In genomic region chr12:76376649-76377048, GRCm38 (mm10) we compare ENCODE assay signal across 8 mouse cellular contexts. TPM values are rescaled to one million over a fixed set of nuclear protein-coding genes. Genes with fewer than 3 reads are reported as not detected.
DNase-seq lines count a peak whose midpoint lies in the region; ATAC-seq and TF ChIP-seq lines count a peak whose summit lies in the region.
"Had no signal": no experiment of that assay in that cellular context is flagged by ENCODE, and none has a peak within 500 bp of the region (broad histone marks: within the 10 kb centered on the region; RNA-seq: fewer than 3 reads in every experiment).

No protein-coding gene starts in this region.

- no peak for ATAC-seq in kidney, embryonic 14.5 days (ENCODE audit: low FRiP score, low TSS enrichment)
- peak; percentile 72 for ATAC-seq in activated CD4-positive, CD25-positive, alpha-beta regulatory T cell, adult 4 months
- ATAC-seq in liver, embryonic 12.5 days: peak; percentile 40

- no peaks in the 10 kb centered on the region for H3K27me3 ChIP-seq in kidney, embryonic 14.5 days (ENCODE audit: control insufficient read depth, insufficient read depth, low read length)
- no peaks in the 10 kb centered on the region for H3K27me3 ChIP-seq in E14TG2a.4 (ENCODE audit: insufficient read depth, low read length)
- no peaks in the 10 kb centered on the region for H3K27me3 ChIP-seq in liver, embryonic 12.5 days (replicated peaks)
- H3K27me3 ChIP-seq in splenic B cell, adult 2 months (ENCODE audit: control insufficient read depth, insufficient read depth, low read length, poor library complexity, severe bottlenecking): no peaks in the 10 kb centered on the region
- H3K27me3 ChIP-seq: midbrain, embryonic 12.5 days had no signal

- H3K4me1 ChIP-seq in kidney, embryonic 14.5 days (ENCODE audit: control insufficient read depth, insufficient read depth, low read length): peaks cover 21% of the 10 kb centered on the region
- peaks cover 95% of the 10 kb centered on the region for H3K4me1 ChIP-seq in E14TG2a.4 (replicated peaks; ENCODE audit: low read depth, low read length)
- peaks cover 89% of the 10 kb centered on the region for H3K4me1 ChIP-seq in liver, embryonic 12.5 days

- DNase-seq in kidney, adult 18-20 months: peak; percentile 23
- DNase-seq in splenic B cell, adult 2 months (ENCODE audit: low read depth, low spot score): peak; percentile 85
- DNase-seq in urinary bladder, postnatal 25 days (ENCODE audit: low spot score): no peak

- peak; percentile 62 for TF ChIP-seq CTCF in E14TG2a.4 (conservative IDR thresholded peaks at IDR 0.05; ENCODE audit: low read length)

- H3K36me3 ChIP-seq in kidney, embryonic 14.5 days (ENCODE audit: control insufficient read depth, insufficient read depth, low read length): no peaks in the 10 kb centered on the region
- H3K36me3 ChIP-seq in E14TG2a.4 (ENCODE audit: insufficient read depth, low read length): peaks cover 3% of the 10 kb centered on the region; the same call in 1 of the 2 replicates
- H3K36me3 ChIP-seq in liver, embryonic 12.5 days: peaks cover 22% of the 10 kb centered on the region
- no peaks in the 10 kb centered on the region for H3K36me3 ChIP-seq in splenic B cell, adult 2 months (ENCODE audit: control insufficient read depth, insufficient read depth, low read length, poor library complexity, severe bottlenecking)
- H3K36me3 ChIP-seq: midbrain, embryonic 12.5 days had no signal

- no peak overlapping the region for H3K4me3 ChIP-seq in kidney, embryonic 14.5 days (ENCODE audit: low read length)
- peak overlapping the region; percentile 18; the same call in 1 of the 2 replicates for H3K4me3 ChIP-seq in E14TG2a.4 (replicated peaks; ENCODE audit: low read length)
- H3K4me3 ChIP-seq in liver, embryonic 12.5 days: no peak overlapping the region
- H3K4me3 ChIP-seq: midbrain, embryonic 12.5 days had no signal

- no peak overlapping the region for H3K27ac ChIP-seq in kidney, embryonic 14.5 days (ENCODE audit: low read depth, low read length)
- H3K27ac ChIP-seq in liver, embryonic 12.5 days: peak overlapping the region; percentile 67
- H3K27ac ChIP-seq: midbrain, embryonic 12.5 days had no signal

- H3K4me2 ChIP-seq in kidney, embryonic 14.5 days (replicated peaks; ENCODE audit: low read depth, low read length): no peak overlapping the region
- peak overlapping the region; percentile 50 for H3K4me2 ChIP-seq in liver, embryonic 12.5 days
- H3K4me2 ChIP-seq: midbrain, embryonic 12.5 days had no signal

- 56% methylated on average over 7 of the region's 7 CpGs for WGBS in kidney, embryonic 14.5 days
- WGBS in liver, embryonic 12.5 days (ENCODE audit: insufficient replicate concordance): 22% methylated on average over 7 of the region's 7 CpGs

- H3K9me3 ChIP-seq in kidney, embryonic 14.5 days (ENCODE audit: control insufficient read depth, low read length): no peaks in the 10 kb centered on the region
- H3K9me3 ChIP-seq in E14TG2a.4 (ENCODE audit: low read length): no peaks in the 10 kb centered on the region
- no peaks in the 10 kb centered on the region for H3K9me3 ChIP-seq in liver, embryonic 12.5 days (replicated peaks)
- H3K9me3 ChIP-seq: midbrain, embryonic 12.5 days had no signal

- no peak overlapping the region for H3K9ac ChIP-seq in kidney, embryonic 14.5 days (ENCODE audit: low read depth, low read length)
- H3K9ac ChIP-seq in liver, embryonic 12.5 days: peak overlapping the region; percentile 36
- H3K9ac ChIP-seq: midbrain, embryonic 12.5 days had no signal

RNA-seq across cellular contexts. Expression of gene Zbtb1, which starts 6.6 kb away (rescaled TPM):
- polyA plus RNA-seq in kidney, embryonic 14.5 days (2014; fragmentation: Nextera tagmentation; extraction: Ambion mirVana): 8.3 and 12.5 TPM in 2 replicates
- polyA plus RNA-seq in activated CD4-positive, CD25-positive, alpha-beta regulatory T cell, adult 4 months (2017; shearing (Covaris generic)): 10 to 100 TPM; 25.6 to 26.1 TPM
- 7.3 and 8.2 TPM in 2 replicates for polyA plus RNA-seq in liver, embryonic 12.5 days (2016; fragmentation: Nextera tagmentation; extraction: Ambion mirVana)

RNA-seq across cellular contexts. Expression of gene Zbtb25, which starts 7.2 kb away (rescaled TPM):
- 19.9 and 20.5 TPM in 2 replicates for polyA plus RNA-seq in kidney, embryonic 14.5 days (2014; fragmentation: Nextera tagmentation; extraction: Ambion mirVana)
- 10 to 100 TPM; 12.1 to 15.0 TPM for polyA plus RNA-seq in activated CD4-positive, CD25-positive, alpha-beta regulatory T cell, adult 4 months (2017; shearing (Covaris generic))
- 10.3 and 10.8 TPM in 2 replicates for polyA plus RNA-seq in liver, embryonic 12.5 days (2016; fragmentation: Nextera tagmentation; extraction: Ambion mirVana)

RNA-seq across cellular contexts. Expression of gene Hspa2, which starts 27.3 kb away (rescaled TPM):
- polyA plus RNA-seq in kidney, embryonic 14.5 days (2014; fragmentation: Nextera tagmentation; extraction: Ambion mirVana): 5.4 and 7.7 TPM in 2 replicates
- polyA plus RNA-seq in activated CD4-positive, CD25-positive, alpha-beta regulatory T cell, adult 4 months (2017; shearing (Covaris generic)): 1 to 10 TPM; 3.8 to 4.8 TPM
- 2.1 and 2.9 TPM in 2 replicates for polyA plus RNA-seq in liver, embryonic 12.5 days (2016; fragmentation: Nextera tagmentation; extraction: Ambion mirVana)

RNA-seq across cellular contexts. Expression of gene Ppp1r36, which starts 40.7 kb away (rescaled TPM):
- 3.4 and 3.9 TPM in 2 replicates for polyA plus RNA-seq in kidney, embryonic 14.5 days (2014; fragmentation: Nextera tagmentation; extraction: Ambion mirVana)
- not detected for polyA plus RNA-seq in activated CD4-positive, CD25-positive, alpha-beta regulatory T cell, adult 4 months (2017; shearing (Covaris generic))
- 0.18 and 0.29 TPM in 2 replicates for polyA plus RNA-seq in liver, embryonic 12.5 days (2016; fragmentation: Nextera tagmentation; extraction: Ambion mirVana)

RNA-seq across cellular contexts. Expression of gene Akap5, which starts 52.0 kb away (rescaled TPM):
- 0.96 and 1.7 TPM in 2 replicates for polyA plus RNA-seq in kidney, embryonic 14.5 days (2014; fragmentation: Nextera tagmentation; extraction: Ambion mirVana)
- 1 to 10 TPM; 1.3 to 2.2 TPM for polyA plus RNA-seq in activated CD4-positive, CD25-positive, alpha-beta regulatory T cell, adult 4 months (2017; shearing (Covaris generic))
- 0.98 and 1.0 TPM in 2 replicates for polyA plus RNA-seq in liver, embryonic 12.5 days (2016; fragmentation: Nextera tagmentation; extraction: Ambion mirVana)
